Mouse (Mus musculus): ENCODE results near the gene Lctl. TPM values are rescaled to one million over a fixed set of nuclear protein-coding genes. Genes with fewer than 3 reads are reported as not detected.

Gene Lctl
- polyA plus RNA-seq, 1 experiment from 2014 or later = not detected

Other genes starting within 250 kb of the Lctl start
- gene Smad6, start 95.1 kb upstream of the Lctl start, polyA plus RNA-seq (2016; fragmentation: Nextera tagmentation; extraction: Ambion mirVana) = 25.4 and 26.0 TPM in 2 replicates
- gene Zwilch, start 56.0 kb downstream of the Lctl start, polyA plus RNA-seq (2016; fragmentation: Nextera tagmentation; extraction: Ambion mirVana) = 24.4 and 27.8 TPM in 2 replicates
- gene Rpl4, start 56.2 kb downstream of the Lctl start, polyA plus RNA-seq (2016; fragmentation: Nextera tagmentation; extraction: Ambion mirVana) = 1,066 and 1,135 TPM in 2 replicates
- 28.9 and 29.5 TPM in 2 replicates for gene Snapc5, start 62.1 kb downstream of the Lctl start, polyA plus RNA-seq (2016; fragmentation: Nextera tagmentation; extraction: Ambion mirVana)
- gene Uchl4, start 118.1 kb downstream of the Lctl start, polyA plus RNA-seq (2016; fragmentation: Nextera tagmentation; extraction: Ambion mirVana) = 3.0 and 4.4 TPM in 2 replicates
- gene Map2k1, start 136.5 kb downstream of the Lctl start, polyA plus RNA-seq (2016; fragmentation: Nextera tagmentation; extraction: Ambion mirVana) = 77.0 and 79.1 TPM in 2 replicates
- gene Tipin, start 164.4 kb downstream of the Lctl start, polyA plus RNA-seq (2016; fragmentation: Nextera tagmentation; extraction: Ambion mirVana) = 213 and 231 TPM in 2 replicates
- gene Dis3l, start 224.1 kb downstream of the Lctl start, polyA plus RNA-seq (2016; fragmentation: Nextera tagmentation; extraction: Ambion mirVana) = 22.2 TPM in 2 replicates